Mouse (Mus musculus): ENCODE results near the gene Nfkbid. TPM values are rescaled to one million over a fixed set of nuclear protein-coding genes. Genes with fewer than 3 reads are reported as not detected.
"Not testable (repeated sequence)": the region's sequence is repeated elsewhere in the genome, so short reads cannot be mapped to it uniquely, and the experiment has no call there.

Nfkbid gene
- polyA plus RNA-seq, 1 experiment from 2014 or later: 1.4 TPM

- WGBS: 6% methylated on average over 6 of the region's 6 CpGs
- Histone ChIP-seq H3K4me2 (no peak overlapping the region; the same call in 1 of the 2 replicates), H3K36me3 (replicated peaks) (no peaks in the 10 kb centered on the region), H3K27me3 (peaks cover 87% of the 10 kb centered on the region), H3K9ac (no peak overlapping the region), H3K27ac (no peak overlapping the region), H3K4me3 (replicated peaks) (peak overlapping the region; percentile 11; the same call in 1 of the 2 replicates), H3K4me1 (peaks cover 39% of the 10 kb centered on the region), H3K9me3 (no peaks in the 10 kb centered on the region)
- no peak for ATAC-seq (ENCODE audit: low FRiP score)
Observed at GRCm38 (mm10) chr7:30454259-30454658, 32.7 kb downstream of the Nfkbid start.

- Histone ChIP-seq H3K27ac (no peak overlapping the region), H3K4me2 (peak overlapping the region; percentile 52), H3K36me3 (replicated peaks) (no peaks in the 10 kb centered on the region), H3K4me1 (peaks cover 39% of the 10 kb centered on the region), H3K4me3 (replicated peaks) (peak overlapping the region; percentile 26), H3K27me3 (peaks cover 98% of the 10 kb centered on the region), H3K9me3 (no peaks in the 10 kb centered on the region), H3K9ac (no peak overlapping the region)
- ATAC-seq (ENCODE audit: low FRiP score): no peak
- WGBS: 0% methylated on average over 9 of the region's 9 CpGs
Observed at GRCm38 (mm10) chr7:30456487-30456886, 35.0 kb downstream of the Nfkbid start.

- peak; percentile 24; the same call in 1 of the 2 replicates for ATAC-seq (ENCODE audit: low FRiP score)
- Histone ChIP-seq H3K4me2 (peak overlapping the region; percentile 52), H3K27me3 (peaks cover 98% of the 10 kb centered on the region), H3K4me3 (replicated peaks) (peak overlapping the region; percentile 26), H3K9me3 (no peaks in the 10 kb centered on the region), H3K27ac (no peak overlapping the region), H3K9ac (peak overlapping the region; percentile 40), H3K4me1 (peaks cover 39% of the 10 kb centered on the region), H3K36me3 (replicated peaks) (no peaks in the 10 kb centered on the region)
- WGBS: 0% methylated on average over 31 of the region's 31 CpGs
Observed at GRCm38 (mm10) chr7:30456911-30457628, 35.5 kb downstream of the Nfkbid start.

GRCm38 (mm10) chr7:30457629-30458330 lies 36.2 kb downstream of the Nfkbid start, which contains the start of the genes Kirrel2 and Nphs1:
Gene Kirrel2, minus strand, starts transcription at chr7:30457690.
Gene Nphs1, plus strand, starts transcription at chr7:30458315.
- under 1% methylated on average over 15 of the region's 16 CpGs for WGBS
- Histone ChIP-seq H3K4me1 (peaks cover 39% of the 10 kb centered on the region), H3K27ac (no peak within 1 kb of the TSS)

GRCm38 (mm10) chr7:30459484-30459883 lies 38.0 kb downstream of the Nfkbid start:
- peaks cover 27% of the 10 kb centered on the region for H3K4me1 ChIP-seq
- no peaks in the 10 kb centered on the region for H3K9me3 ChIP-seq
- H3K4me3 ChIP-seq (replicated peaks): no peak overlapping the region
- H3K27me3 ChIP-seq: peaks cover 99% of the 10 kb centered on the region
- 28% methylated on average over 6 of the region's 6 CpGs for WGBS
- H3K9ac ChIP-seq: no peak overlapping the region
- no peak for ATAC-seq (ENCODE audit: low FRiP score)
- no peaks in the 10 kb centered on the region for H3K36me3 ChIP-seq (replicated peaks)
- no peak overlapping the region for H3K4me2 ChIP-seq
- no peak overlapping the region for H3K27ac ChIP-seq

More at GRCm38 (mm10) chr7:30457629-30458330, 36.2 kb downstream of the Nfkbid start, which contains the start of the genes Kirrel2 and Nphs1:
- peak; percentile 87 for ATAC-seq (ENCODE audit: low FRiP score)
- peak within 1 kb of the TSS; percentile 26 for H3K4me3 ChIP-seq (replicated peaks)
- peak within 1 kb of the TSS; percentile 52 for H3K4me2 ChIP-seq
- H3K27me3 ChIP-seq: peaks cover 99% of the 10 kb centered on the region
- H3K9ac ChIP-seq: peak within 1 kb of the TSS; percentile 40
- H3K9me3 ChIP-seq: no peaks in the 10 kb centered on the region
- no peaks in the 10 kb centered on the region for H3K36me3 ChIP-seq (replicated peaks)

GRCm38 (mm10) chr7:30463568-30463967 lies 42.0 kb downstream of the Nfkbid start:
- 23% methylated on average over 7 of the region's 7 CpGs for WGBS
- no peak overlapping the region for H3K4me2 ChIP-seq
- H3K36me3 ChIP-seq (replicated peaks): no peaks in the 10 kb centered on the region
- H3K9me3 ChIP-seq: no peaks in the 10 kb centered on the region
- no peak overlapping the region for H3K27ac ChIP-seq
- ATAC-seq (ENCODE audit: low FRiP score): no peak
- peaks cover 100% of the 10 kb centered on the region for H3K27me3 ChIP-seq
- no peak overlapping the region for H3K9ac ChIP-seq
- no peak overlapping the region for H3K4me3 ChIP-seq (replicated peaks)
- H3K4me1 ChIP-seq: peaks cover 3% of the 10 kb centered on the region; the same call in 1 of the 2 replicates

- Histone ChIP-seq H3K4me3 (replicated peaks) (no peak overlapping the region), H3K4me1 (no peaks in the 10 kb centered on the region), H3K27me3 (peaks cover 97% of the 10 kb centered on the region), H3K27ac (no peak overlapping the region), H3K9me3 (no peaks in the 10 kb centered on the region), H3K9ac (no peak overlapping the region), H3K36me3 (replicated peaks) (no peaks in the 10 kb centered on the region), H3K4me2 (no peak overlapping the region)
- ATAC-seq (ENCODE audit: low FRiP score): no peak
- WGBS: 10% methylated on average over 4 of the region's 4 CpGs
Observed at GRCm38 (mm10) chr7:30463996-30464395, 42.5 kb downstream of the Nfkbid start.

GRCm38 (mm10) chr7:30464816-30465300 lies 43.3 kb downstream of the Nfkbid start:
- Histone ChIP-seq H3K4me1 (no peaks in the 10 kb centered on the region), H3K4me2 (no peak overlapping the region), H3K27me3 (peaks cover 88% of the 10 kb centered on the region), H3K9ac (no peak overlapping the region), H3K4me3 (replicated peaks) (no peak overlapping the region), H3K36me3 (replicated peaks) (no peaks in the 10 kb centered on the region), H3K9me3 (no peaks in the 10 kb centered on the region), H3K27ac (no peak overlapping the region)
- ATAC-seq (ENCODE audit: low FRiP score): no peak
- WGBS: 13% methylated on average over 6 of the region's 6 CpGs

- peaks cover 25% of the 10 kb centered on the region for H3K27me3 ChIP-seq
- WGBS: 46% methylated on average over 5 of the region's 5 CpGs
- H3K4me3 ChIP-seq (replicated peaks): no peak overlapping the region
- H3K27ac ChIP-seq: no peak overlapping the region
- no peak for ATAC-seq (ENCODE audit: low FRiP score)
- no peak overlapping the region for H3K9ac ChIP-seq
- H3K4me2 ChIP-seq: no peak overlapping the region
- no peaks in the 10 kb centered on the region for H3K9me3 ChIP-seq
- no peaks in the 10 kb centered on the region for H3K36me3 ChIP-seq (replicated peaks)
- peaks cover 1% of the 10 kb centered on the region; the same call in 1 of the 2 replicates for H3K4me1 ChIP-seq
Observed at GRCm38 (mm10) chr7:30472411-30472810, 50.9 kb downstream of the Nfkbid start.

GRCm38 (mm10) chr7:30474999-30475398 lies 53.5 kb downstream of the Nfkbid start:
- H3K9me3 ChIP-seq: no peaks in the 10 kb centered on the region
- H3K36me3 ChIP-seq (replicated peaks): no peaks in the 10 kb centered on the region
- peaks cover 12% of the 10 kb centered on the region; the same call in 1 of the 2 replicates for H3K4me1 ChIP-seq
- no peak overlapping the region for H3K4me3 ChIP-seq (replicated peaks)
- WGBS: 73% methylated on average over 4 of the region's 4 CpGs
- no peak for ATAC-seq (ENCODE audit: low FRiP score)
- H3K27ac ChIP-seq: no peak overlapping the region
- peaks cover 26% of the 10 kb centered on the region for H3K27me3 ChIP-seq
- H3K4me2 ChIP-seq: no peak overlapping the region
- H3K9ac ChIP-seq: no peak overlapping the region

- not testable (repeated sequence) for H3K36me3 ChIP-seq (replicated peaks); H3K9ac ChIP-seq; H3K9me3 ChIP-seq; H3K27ac ChIP-seq; H3K4me3 ChIP-seq (replicated peaks); H3K4me2 ChIP-seq; ATAC-seq (ENCODE audit: low FRiP score)
- Histone ChIP-seq H3K27me3 (peaks cover 24% of the 10 kb centered on the region), H3K4me1 (peaks cover 12% of the 10 kb centered on the region; the same call in 1 of the 2 replicates)
- WGBS: 88% methylated on average over 7 of the region's 7 CpGs
Observed at GRCm38 (mm10) chr7:30476136-30476535, 54.6 kb downstream of the Nfkbid start.
